Mouse (Mus musculus) E14TG2a.4 (cell line): Measurements from ENCODE around the gene Tjap1.

Experiments
- H3K27me3 ChIP-seq: 2 replicates; pipeline ENCODE4 v1.6.1; 2014; ENCODE audit warnings: low read length, control low read depth; ENCODE audit not compliant: insufficient read depth
- H3K36me3 ChIP-seq: 2 replicates; pipeline ENCODE4 v1.6.1; 2014; ENCODE audit warnings: low read length, control low read depth; ENCODE audit not compliant: insufficient read depth
- H3K4me1 ChIP-seq: replicated peaks from 2 replicates; pipeline ENCODE4 v1.6.1; 2014; ENCODE audit warnings: low read depth, low read length, control low read depth
- H3K4me3 ChIP-seq: replicated peaks from 2 replicates; pipeline ENCODE4 v1.5.1; 2014; ENCODE audit warnings: mild to moderate bottlenecking, low read length
- H3K9me3 ChIP-seq: 2 replicates; pipeline ENCODE4 v1.6.1; 2014; ENCODE audit warnings: low read length, control low read depth
- CTCF ChIP-seq: conservative IDR thresholded peaks from 2 replicates; pipeline ENCODE4 v1.5.1; 2014; ENCODE audit warnings: low read length
- NANOG ChIP-seq: IDR thresholded peaks from 2 replicates; pipeline ENCODE4 v1.6.1; 2014; ENCODE audit warnings: borderline replicate concordance, low read length, mixed read lengths
- POU5F1 ChIP-seq: IDR thresholded peaks from 2 replicates; pipeline ENCODE4 v1.6.1; 2014; ENCODE audit warnings: low read length, borderline replicate concordance

Gene Tjap1

GRCm38 (mm10) chr17:46275034-46275433 lies 7.8 kb downstream of the Tjap1 start:
- H3K4me3 ChIP-seq = no peak overlapping the region
- H3K4me1 ChIP-seq = peaks cover 89% of the 10 kb centered on the region
- H3K9me3 ChIP-seq = no peaks in the 10 kb centered on the region
- H3K27me3 ChIP-seq = no peaks in the 10 kb centered on the region
- no peak for TF ChIP-seq CTCF
- H3K36me3 ChIP-seq = peaks cover 95% of the 10 kb centered on the region

GRCm38 (mm10) chr17:46274465-46274864 lies 8.4 kb downstream of the Tjap1 start:
- Histone ChIP-seq H3K4me1 (peaks cover 93% of the 10 kb centered on the region), H3K4me3 (no peak overlapping the region), H3K36me3 (peaks cover 95% of the 10 kb centered on the region), H3K9me3 (no peaks in the 10 kb centered on the region), H3K27me3 (no peaks in the 10 kb centered on the region)
- no peak for TF ChIP-seq NANOG

- no peaks in the 10 kb centered on the region for H3K9me3 ChIP-seq
- TF ChIP-seq POU5F1 = no peak
- no peak for TF ChIP-seq NANOG
- no peak for TF ChIP-seq CTCF
- no peaks in the 10 kb centered on the region for H3K27me3 ChIP-seq
- peaks cover 95% of the 10 kb centered on the region for H3K36me3 ChIP-seq
- H3K4me1 ChIP-seq = peaks cover 91% of the 10 kb centered on the region
- H3K4me3 ChIP-seq = no peak overlapping the region
These were observed 9.0 kb downstream of the Tjap1 start for GRCm38 (mm10) chr17:46273803-46274236.

GRCm38 (mm10) chr17:46272675-46273074 lies 10.2 kb downstream of the Tjap1 start:
- H3K36me3 ChIP-seq = peaks cover 91% of the 10 kb centered on the region
- H3K4me3 ChIP-seq = no peak overlapping the region
- H3K27me3 ChIP-seq = no peaks in the 10 kb centered on the region
- H3K4me1 ChIP-seq = peaks cover 87% of the 10 kb centered on the region
- H3K9me3 ChIP-seq = no peaks in the 10 kb centered on the region
- TF ChIP-seq CTCF (no peak), NANOG (no peak), POU5F1 (no peak)

- Histone ChIP-seq H3K4me1 (peaks cover 87% of the 10 kb centered on the region), H3K27me3 (no peaks in the 10 kb centered on the region), H3K9me3 (no peaks in the 10 kb centered on the region), H3K36me3 (peaks cover 91% of the 10 kb centered on the region), H3K4me3 (no peak overlapping the region)
- TF ChIP-seq NANOG (no peak), CTCF (no peak), POU5F1 (no peak)
These were observed 10.8 kb downstream of the Tjap1 start for GRCm38 (mm10) chr17:46272058-46272457.

- Histone ChIP-seq H3K4me1 (peaks cover 93% of the 10 kb centered on the region), H3K36me3 (peaks cover 91% of the 10 kb centered on the region), H3K27me3 (no peaks in the 10 kb centered on the region), H3K9me3 (no peaks in the 10 kb centered on the region), H3K4me3 (no peak overlapping the region; the same call in 1 of the 2 replicates)
- no peak for TF ChIP-seq CTCF
- no peak for TF ChIP-seq NANOG
- no peak for TF ChIP-seq POU5F1
These were observed 12.9 kb downstream of the Tjap1 start for GRCm38 (mm10) chr17:46269771-46270534.

GRCm38 (mm10) chr17:46268026-46268720 lies 14.7 kb downstream of the Tjap1 start:
- Histone ChIP-seq H3K4me1 (peaks cover 82% of the 10 kb centered on the region), H3K4me3 (no peak overlapping the region), H3K36me3 (peaks cover 92% of the 10 kb centered on the region), H3K9me3 (no peaks in the 10 kb centered on the region), H3K27me3 (no peaks in the 10 kb centered on the region)
- no peak for TF ChIP-seq POU5F1
- no peak for TF ChIP-seq CTCF
- no peak for TF ChIP-seq NANOG

- Histone ChIP-seq H3K4me3 (0 out of 2 replicates have a peak overlapping the region, but pooled peaks have one; percentile 20), H3K9me3 (no peaks in the 10 kb centered on the region), H3K4me1 (peaks cover 77% of the 10 kb centered on the region), H3K36me3 (peaks cover 92% of the 10 kb centered on the region), H3K27me3 (no peaks in the 10 kb centered on the region)
- no peak for TF ChIP-seq POU5F1
- no peak for TF ChIP-seq NANOG
- no peak for TF ChIP-seq CTCF
These were observed 15.3 kb downstream of the Tjap1 start for GRCm38 (mm10) chr17:46267511-46267910.
